11 mouse cellular contexts compared by ENCODE assay signal in the genomic region with DNA sequence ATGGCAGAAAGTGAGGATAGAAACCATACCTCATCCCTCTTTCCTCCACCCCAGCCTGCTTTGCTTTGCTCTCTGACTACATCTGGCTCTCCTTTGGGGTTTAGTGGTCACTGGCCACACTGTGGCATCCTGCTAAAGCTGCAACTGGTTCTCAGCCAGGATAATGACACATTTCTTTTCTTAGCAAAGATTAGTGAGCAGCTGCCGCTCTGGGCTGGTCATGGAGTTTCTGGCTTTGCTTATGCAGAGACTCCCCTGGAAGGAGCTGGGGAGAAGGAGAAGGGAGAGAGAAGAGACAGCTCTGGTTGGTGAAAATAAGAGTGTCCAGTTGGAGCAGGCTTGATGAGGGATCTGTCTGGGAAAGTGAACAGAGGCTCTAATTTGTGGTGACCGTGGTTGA. TPM values are rescaled to one million over a fixed set of nuclear protein-coding genes. Genes with fewer than 3 reads are reported as not detected.
DNase-seq lines count a peak whose midpoint lies in the region; ATAC-seq lines count a peak whose summit lies in the region.
"Had no signal": no experiment of that assay in that cellular context is flagged by ENCODE, and none has a peak within 500 bp of the region (broad histone marks: within the 10 kb centered on the region; RNA-seq: fewer than 3 reads in every experiment).

No protein-coding gene starts in this region.

- peak; percentile 94 for DNase-seq in 3T3-L1 (ENCODE audit: low read depth, low spot score)
- peak; percentile 85 for DNase-seq in NIH3T3 (ENCODE audit: low read depth)
- DNase-seq in heart, adult 11 months, result peak; percentile 94
- peak; percentile 11 to 49 for DNase-seq in heart, postnatal 36 days
- DNase-seq in spleen, adult 12 weeks (ENCODE audit: low spot score), result no peak
- no peak for DNase-seq in frontal cortex, postnatal 25 days (ENCODE audit: low spot score in 2 of 2)
- DNase-seq: kidney, adult 11 months; lung, embryonic 14.5 days; thymus, postnatal 36 days had no signal

- no peak for ATAC-seq in erythroblast, adult 5-6 weeks (replicated peaks; ENCODE audit: low FRiP score, poor library complexity, severe bottlenecking)

- intact Hi-C loops in heart, postnatal 36 days (cut with DNase I), result no loop called here

RNA-seq across cellular contexts. Expression of gene Sh3pxd2b, which starts 50.8 kb away (rescaled TPM):
- 1 to 10 TPM; 4.5 to 6.0 TPM for total RNA-seq in heart, postnatal 36 days (2021)
- 0.42 and 0.96 TPM in 2 replicates for total RNA-seq in erythroblast, adult 5-6 weeks (2015; ENCODE audit: low replicate concordance)
- total RNA-seq in erythroblast, adult 5-6 weeks (2017; ENCODE audit: low replicate concordance), result 0.28 and 0.85 TPM in 2 replicates
- total RNA-seq: monocyte, adult 5-6 weeks had no signal

RNA-seq across cellular contexts. Expression of gene Ubtd2, which starts 56.7 kb away (rescaled TPM):
- 1 to 10 TPM; 4.7 to 7.0 TPM for total RNA-seq in heart, postnatal 36 days (2021)
- total RNA-seq in erythroblast, adult 5-6 weeks (2015; ENCODE audit: low replicate concordance), result 0.58 and 1.3 TPM in 2 replicates
- total RNA-seq in erythroblast, adult 5-6 weeks (2017; ENCODE audit: low replicate concordance), result not detected in 2 replicates

Comparison
In these comparisons a context has a peak if more than half of its experiments do, and no peak if none do; other contexts are left out.
1. DNase-seq: peak in 3T3-L1 (single experiment), NIH3T3 (single experiment), heart, adult 11 months (single experiment) and heart, postnatal 36 days (2 of 2); none in spleen, adult 12 weeks (single experiment) and frontal cortex, postnatal 25 days (0 of 2).